Mouse (Mus musculus) embryonic facial prominence, embryonic 12.5 days (tissue): Measurements from ENCODE around the gene Hist1h4b. TPM values are rescaled to one million over a fixed set of nuclear protein-coding genes. Genes with fewer than 3 reads are reported as not detected.

Experiments used
- ATAC-seq: fragments of 200-750 bp; cut with Nextera tagmentation; 2 replicates; pipeline ENCODE4 v1.8.0; 2017; ENCODE audit not compliant: insufficient number of reproducible peaks, insufficient read depth, low FRiP score, low TSS enrichment
- H3K27ac ChIP-seq: fragments of 300-500 bp; sonication (generic); 2 replicates; pipeline ENCODE4 v1.5.1; 2016; ENCODE audit warnings: mild to moderate bottlenecking
- H3K27me3 ChIP-seq: fragments of 300-500 bp; sonication (generic); 2 replicates; pipeline ENCODE4 v1.6.1; 2016; ENCODE audit warnings: mild to moderate bottlenecking, moderate library complexity
- H3K36me3 ChIP-seq: fragments of 300-500 bp; sonication (generic); 2 replicates; pipeline ENCODE4 v1.6.1; 2016; ENCODE audit warnings: mild to moderate bottlenecking
- H3K4me1 ChIP-seq: fragments of 300-500 bp; sonication (generic); 2 replicates; pipeline ENCODE4 v1.6.1; 2016
- H3K4me2 ChIP-seq: fragments of 300-500 bp; sonication (generic); replicated peaks from 2 replicates; pipeline ENCODE4 v1.6.1; 2016; ENCODE audit warnings: mild to moderate bottlenecking, moderate library complexity
- H3K4me3 ChIP-seq: fragments of 300-500 bp; sonication (generic); 2 replicates; pipeline ENCODE4 v1.5.1; 2016; ENCODE audit warnings: mild to moderate bottlenecking
- H3K9ac ChIP-seq: fragments of 300-500 bp; sonication (generic); 2 replicates; pipeline ENCODE4 v1.6.1; 2016; ENCODE audit warnings: mild to moderate bottlenecking, moderate library complexity
- H3K9me3 ChIP-seq: fragments of 300-500 bp; sonication (generic); 2 replicates; pipeline ENCODE4 v1.6.1; 2016; ENCODE audit warnings: mild to moderate bottlenecking, moderate library complexity
- WGBS: fragments of 180-500 bp; shearing (Covaris S2); methylation state at CpG from one replicate; pipeline ENCODE4 v1.1.7; 2016; 5-methylcytosine and 5-hydroxymethylcytosine counted together
- microRNA-seq: library from miRNA; unstranded; fragments of <30 nt; microRNA quantifications from one replicate; pipeline ENCODE4, GENCODE M21; 2017
- polyA plus RNA-seq: library from polyadenylated mRNA; unstranded; fragments of >200 nt; fragmentation: Nextera tagmentation; extraction: Ambion mirVana; gene quantifications from 2 replicates; pipeline ENCODE4 v1.2.1, GENCODE M21; 2016

Hist1h4b gene
- polyA plus RNA-seq, 1 experiment from 2014 or later, result 11.5 TPM

DNA sequence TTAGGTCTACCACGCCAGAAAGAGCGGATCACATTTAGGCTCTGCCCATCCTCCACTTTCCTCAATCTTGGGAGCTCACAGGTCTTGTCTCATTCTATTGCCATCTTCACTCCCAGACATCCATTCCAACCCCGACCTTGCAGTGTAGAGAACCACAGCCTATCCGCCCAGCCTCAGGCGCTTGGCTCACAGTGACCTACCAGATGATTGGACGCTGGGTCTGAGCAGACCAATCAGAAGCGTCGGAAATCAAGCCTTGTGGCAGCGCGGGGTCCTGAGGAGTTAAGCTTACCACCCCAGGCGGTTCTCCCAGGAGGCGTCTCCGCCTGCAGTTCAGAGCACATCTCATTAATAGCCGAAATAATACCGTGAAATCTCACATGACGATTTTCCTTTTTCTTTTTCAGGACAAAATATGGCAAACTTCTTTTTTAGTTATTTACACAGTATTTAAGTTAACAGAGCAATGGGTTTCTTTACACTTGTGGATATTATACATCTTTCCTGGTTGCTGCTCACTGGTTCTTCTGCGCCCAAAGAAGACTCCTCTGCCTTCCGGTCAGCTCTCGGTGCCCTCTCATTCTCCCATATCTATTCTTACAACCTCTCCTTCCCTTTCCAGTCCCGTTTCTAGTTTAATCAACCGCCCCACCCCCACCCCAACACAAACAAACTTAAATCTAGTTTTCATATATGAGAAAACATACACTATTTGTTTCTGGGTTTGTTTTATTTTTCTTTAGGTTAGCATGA is 15.9 kb downstream of the Hist1h4b start:
- no peaks in the 10 kb centered on the region for H3K27me3 ChIP-seq
- 24% methylated on average over 21 of the region's 21 CpGs for WGBS
- H3K27ac ChIP-seq, result no peak overlapping the region
- peak; percentile 84; the same call in 1 of the 2 replicates for ATAC-seq
- H3K9me3 ChIP-seq, result no peaks in the 10 kb centered on the region
- peak overlapping the region; percentile 31 for H3K4me2 ChIP-seq
- H3K36me3 ChIP-seq, result no peaks in the 10 kb centered on the region
- no peak overlapping the region for H3K9ac ChIP-seq
- no peak overlapping the region for H3K4me3 ChIP-seq
- peaks cover 3% of the 10 kb centered on the region; the same call in 1 of the 2 replicates for H3K4me1 ChIP-seq

DNA sequence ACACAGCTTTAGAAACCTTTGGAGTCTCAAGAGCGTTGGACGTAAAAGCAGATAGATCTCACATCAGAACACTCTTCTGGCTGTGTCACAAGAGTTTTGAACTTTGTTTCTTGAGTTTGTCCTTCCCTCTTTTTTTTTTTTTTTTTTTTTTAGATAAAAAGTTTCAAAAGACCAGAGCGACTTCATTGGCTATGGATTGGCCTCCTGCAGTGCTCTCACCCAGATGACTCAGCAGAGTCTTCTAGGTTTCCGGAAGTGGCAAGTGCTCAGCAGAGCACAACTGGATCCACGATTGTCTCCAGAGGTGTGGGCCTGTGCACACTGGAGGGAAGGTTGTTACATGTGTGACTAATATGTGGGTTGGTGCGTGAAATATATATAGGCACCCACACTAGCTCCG is 21.5 kb downstream of the Hist1h4b start:
- H3K9ac ChIP-seq, result no peak overlapping the region
- no peak overlapping the region for H3K4me2 ChIP-seq
- H3K36me3 ChIP-seq, result no peaks in the 10 kb centered on the region
- no peaks in the 10 kb centered on the region for H3K4me1 ChIP-seq
- no peaks in the 10 kb centered on the region for H3K27me3 ChIP-seq
- 91% methylated on average over 7 of the region's 7 CpGs for WGBS
- no peak for ATAC-seq
- H3K27ac ChIP-seq, result no peak overlapping the region
- no peaks in the 10 kb centered on the region for H3K9me3 ChIP-seq
- no peak overlapping the region for H3K4me3 ChIP-seq

GRCm38 (mm10) chr13:23779025-23779424 is 22.2 kb downstream of the Hist1h4b start:
- ATAC-seq, result no peak
- H3K4me3 ChIP-seq, result no peak overlapping the region
- no peak overlapping the region for H3K27ac ChIP-seq
- H3K9ac ChIP-seq, result no peak overlapping the region
- no peaks in the 10 kb centered on the region for H3K27me3 ChIP-seq
- H3K9me3 ChIP-seq, result no peaks in the 10 kb centered on the region
- no peaks in the 10 kb centered on the region for H3K36me3 ChIP-seq
- no peaks in the 10 kb centered on the region for H3K4me1 ChIP-seq
- no peak overlapping the region for H3K4me2 ChIP-seq
- WGBS, result 86% methylated on average over 4 of the region's 4 CpGs

DNA sequence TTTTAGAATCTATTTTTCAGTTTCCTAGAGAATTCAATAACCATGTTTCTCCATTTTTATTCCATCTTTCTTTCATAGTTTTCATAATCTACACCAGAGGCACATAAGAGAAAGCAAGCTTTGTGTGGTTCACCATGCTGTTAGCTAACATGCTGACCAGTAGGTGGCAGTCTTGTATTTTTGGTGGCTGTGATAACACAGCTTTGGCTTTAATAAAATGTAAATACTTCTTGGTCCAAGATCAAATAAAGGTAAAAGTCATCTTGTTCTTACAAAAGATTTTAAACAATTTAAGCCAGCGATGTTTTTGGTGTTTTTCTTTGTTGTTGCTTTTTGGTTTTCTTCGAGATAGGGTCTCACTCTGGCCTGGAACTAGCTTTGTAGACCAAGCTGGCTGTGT is 35.7 kb downstream of the Hist1h4b start:
- Histone ChIP-seq H3K27me3 (no peaks in the 10 kb centered on the region), H3K27ac (no peak overlapping the region), H3K9ac (no peak overlapping the region), H3K9me3 (no peaks in the 10 kb centered on the region), H3K4me3 (no peak overlapping the region), H3K4me1 (no peaks in the 10 kb centered on the region), H3K4me2 (no peak overlapping the region), H3K36me3 (no peaks in the 10 kb centered on the region)
- WGBS, result 46% methylated on average over 2 of the region's 2 CpGs
- ATAC-seq, result no peak

DNA sequence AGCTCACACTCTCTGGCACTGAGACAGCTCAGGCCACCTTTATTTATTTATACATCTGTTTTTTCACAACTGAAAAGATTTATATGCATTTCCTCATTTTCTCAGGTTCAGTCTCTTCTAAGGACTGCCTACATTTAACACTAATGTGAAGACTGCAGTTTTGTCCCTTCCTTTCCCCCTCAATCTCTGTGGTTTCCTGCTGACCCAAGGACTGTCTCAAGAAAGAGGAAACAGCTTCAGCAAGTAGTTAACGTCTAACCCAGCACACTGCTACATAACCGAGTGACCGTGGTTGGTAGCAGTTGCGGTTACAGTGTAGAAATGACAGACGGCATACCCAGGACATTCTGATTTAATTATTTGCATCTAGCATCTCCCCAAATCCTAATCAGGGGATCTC is 42.6 kb downstream of the Hist1h4b start:
- Histone ChIP-seq H3K9me3 (no peaks in the 10 kb centered on the region), H3K27ac (no peak overlapping the region), H3K4me2 (no peak overlapping the region), H3K27me3 (no peaks in the 10 kb centered on the region), H3K9ac (no peak overlapping the region), H3K4me3 (no peak overlapping the region), H3K4me1 (peaks cover 6% of the 10 kb centered on the region; the same call in 1 of the 2 replicates), H3K36me3 (no peaks in the 10 kb centered on the region)
- ATAC-seq, result no peak
- WGBS, result 53% methylated on average over 5 of the region's 5 CpGs

- H3K27me3 ChIP-seq, result no peaks in the 10 kb centered on the region
- 80% methylated on average over 2 of the region's 2 CpGs for WGBS
- H3K27ac ChIP-seq, result no peak overlapping the region
- H3K9ac ChIP-seq, result no peak overlapping the region
- H3K9me3 ChIP-seq, result no peaks in the 10 kb centered on the region
- no peaks in the 10 kb centered on the region for H3K36me3 ChIP-seq
- H3K4me2 ChIP-seq, result no peak overlapping the region
- ATAC-seq, result no peak
- H3K4me1 ChIP-seq, result no peaks in the 10 kb centered on the region
- no peak overlapping the region for H3K4me3 ChIP-seq
Measured at GRCm38 (mm10) chr13:23804532-23804931, 47.7 kb downstream of the Hist1h4b start.

DNA sequence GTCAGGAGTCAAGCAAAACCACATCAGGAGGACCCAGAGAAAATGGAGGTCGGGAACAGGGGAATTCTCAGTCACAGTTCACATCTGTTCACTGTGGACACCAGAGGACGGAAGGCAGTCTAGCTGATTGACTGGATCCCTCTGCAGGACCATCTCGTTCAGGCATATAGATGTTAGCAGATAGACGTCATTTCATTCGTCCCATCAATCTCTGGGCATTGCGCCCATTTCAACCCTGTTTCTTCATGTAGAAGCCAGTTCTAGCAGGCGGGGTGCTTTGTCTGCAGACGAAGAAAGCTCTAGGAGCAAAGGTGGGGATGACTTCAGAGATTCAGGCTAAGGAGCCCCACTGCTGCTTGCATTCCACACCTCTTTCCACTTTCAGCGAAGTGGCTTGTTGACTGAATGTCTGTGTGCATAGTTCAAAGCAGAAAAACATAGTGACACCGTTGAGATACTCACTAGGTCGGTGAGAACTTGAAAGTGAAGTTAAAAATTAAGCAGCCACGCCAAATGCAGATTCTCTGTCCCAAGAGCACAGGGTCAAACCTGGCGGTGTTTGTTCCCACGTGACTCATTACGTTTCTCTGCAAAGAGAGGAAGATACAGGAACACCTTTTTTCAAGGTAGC is 49.7 kb downstream of the Hist1h4b start, which contains the start of gene Slc17a2:
Gene Slc17a2 (plus strand): TSS at position 572 of the 631 bp plus-strand sequence.
- no peak for ATAC-seq
- no peak within 1 kb of the TSS for H3K9ac ChIP-seq

More for the DNA sequence above, 49.7 kb downstream of the Hist1h4b start, which contains the start of gene Slc17a2:
- Histone ChIP-seq H3K4me3 (no peak within 1 kb of the TSS), H3K4me2 (no peak within 1 kb of the TSS), H3K36me3 (no peaks in the 10 kb centered on the region), H3K9me3 (no peaks in the 10 kb centered on the region), H3K27me3 (no peaks in the 10 kb centered on the region), H3K27ac (no peak within 1 kb of the TSS), H3K4me1 (no peaks in the 10 kb centered on the region)
- WGBS, result 89% methylated on average over 15 of the region's 15 CpGs

Small RNA genes lying within 50 kb of the gene (microRNA-seq; reads per million reads assigned to microRNA genes)
- gene Gm44314 (not detected), gene Gm44484 (not detected)

Other genes starting within 250 kb of the Hist1h4b start
- gene Hist1h4h, start 226.0 kb upstream of the Hist1h4b start, polyA plus RNA-seq, result 6.2 and 6.8 TPM in 2 replicates
- gene Hist1h2af, start 223.1 kb upstream of the Hist1h4b start, polyA plus RNA-seq, result 10.7 and 15.5 TPM in 2 replicates
- 7.8 and 11.8 TPM in 2 replicates for gene Hist1h3g, start 221.6 kb upstream of the Hist1h4b start, polyA plus RNA-seq
- gene Hist1h2bh, start 213.6 kb upstream of the Hist1h4b start, polyA plus RNA-seq, result 1.3 and 1.5 TPM in 2 replicates
- 1.3 and 2.3 TPM in 2 replicates for gene Hist1h3f, start 213.0 kb upstream of the Hist1h4b start, polyA plus RNA-seq
- 2.1 and 2.4 TPM in 2 replicates for gene Hist1h4f, start 205.4 kb upstream of the Hist1h4b start, polyA plus RNA-seq
- gene Hist1h1d, start 203.8 kb upstream of the Hist1h4b start, polyA plus RNA-seq, result 0.64 and 0.75 TPM in 2 replicates
- 9.5 and 9.6 TPM in 2 replicates for gene Hist1h3e, start 194.6 kb upstream of the Hist1h4b start, polyA plus RNA-seq
- gene Hist1h2ae, start 185.8 kb upstream of the Hist1h4b start, polyA plus RNA-seq, result 139 and 153 TPM in 2 replicates
- 11.4 and 15.7 TPM in 2 replicates for gene Hist1h2bg, start 185.6 kb upstream of the Hist1h4b start, polyA plus RNA-seq
- gene Hist1h2bf, start 182.8 kb upstream of the Hist1h4b start, polyA plus RNA-seq, result 10.7 and 11.9 TPM in 2 replicates
- gene Hist1h2ad, start 182.6 kb upstream of the Hist1h4b start, polyA plus RNA-seq, result 2.0 and 3.6 TPM in 2 replicates
- 5.5 and 7.0 TPM in 2 replicates for gene Hist1h3d, start 181.2 kb upstream of the Hist1h4b start, polyA plus RNA-seq
- 123 and 126 TPM in 2 replicates for gene Hist1h4d, start 175.4 kb upstream of the Hist1h4b start, polyA plus RNA-seq
- gene Hist1h2be, start 135.9 kb upstream of the Hist1h4b start, polyA plus RNA-seq, result 3.3 and 3.6 TPM in 2 replicates
- 22.6 and 24.2 TPM in 2 replicates for gene Hist1h1e, start 134.5 kb upstream of the Hist1h4b start, polyA plus RNA-seq
- 1.3 TPM in 2 replicates for gene Hist1h2ac, start 73.1 kb upstream of the Hist1h4b start, polyA plus RNA-seq
- gene Hist1h2bc, start 72.8 kb upstream of the Hist1h4b start, polyA plus RNA-seq, result 35.4 and 35.6 TPM in 2 replicates
- gene Hist1h1t, start 61.2 kb upstream of the Hist1h4b start, polyA plus RNA-seq, result 0.24 and 0.25 TPM in 2 replicates
- gene Hist1h4c, start 58.6 kb upstream of the Hist1h4b start, polyA plus RNA-seq, result 10.5 and 13.6 TPM in 2 replicates
- gene Hfe, start 46.2 kb upstream of the Hist1h4b start, polyA plus RNA-seq, result 3.2 and 3.5 TPM in 2 replicates
- 20.5 and 22.8 TPM in 2 replicates for gene Hist1h1c, start 18.2 kb upstream of the Hist1h4b start, polyA plus RNA-seq
- gene Hist1h3c, start 11.4 kb upstream of the Hist1h4b start, polyA plus RNA-seq, result 19.2 and 19.3 TPM in 2 replicates
- gene Hist1h2bb, start 10.3 kb upstream of the Hist1h4b start, polyA plus RNA-seq, result 3.6 and 5.0 TPM in 2 replicates
- gene Hist1h2ab, start 5.9 kb upstream of the Hist1h4b start, polyA plus RNA-seq, result 58.7 and 62.9 TPM in 2 replicates
- gene Hist1h3b, start 4.7 kb upstream of the Hist1h4b start, polyA plus RNA-seq, result 14.0 and 23.7 TPM in 2 replicates
- 1.1 and 1.2 TPM in 2 replicates for gene Hist1h4a, start 4.2 kb downstream of the Hist1h4b start, polyA plus RNA-seq
- gene Hist1h3a, start 5.4 kb downstream of the Hist1h4b start, polyA plus RNA-seq, result 7.8 and 9.6 TPM in 2 replicates
- gene Hist1h1a, start 6.7 kb downstream of the Hist1h4b start, polyA plus RNA-seq, result 4.0 and 5.8 TPM in 2 replicates
- gene Trim38, start 12.9 kb downstream of the Hist1h4b start, polyA plus RNA-seq, result 0.10 TPM in 1 of 2 replicates, not detected in the other
- gene Slc17a2, start 50.0 kb downstream of the Hist1h4b start, polyA plus RNA-seq, result not detected in 2 replicates
- gene Slc17a3, start 82.4 kb downstream of the Hist1h4b start, polyA plus RNA-seq, result not detected in 2 replicates
- gene Slc17a1, start 110.7 kb downstream of the Hist1h4b start, polyA plus RNA-seq, result not detected in 2 replicates
- gene Slc17a4, start 158.0 kb downstream of the Hist1h4b start, polyA plus RNA-seq, result not detected in 2 replicates
- not detected in 2 replicates for gene Hist1h2ba, start 177.1 kb downstream of the Hist1h4b start, polyA plus RNA-seq
- gene Hist1h2aa, start 177.4 kb downstream of the Hist1h4b start, polyA plus RNA-seq, result not detected in 2 replicates
- gene Scgn, start 234.2 kb downstream of the Hist1h4b start, polyA plus RNA-seq, result 0.40 TPM in 1 of 2 replicates, not detected in the other